16 mouse cellular contexts compared by ENCODE assay signal in genomic region chr7:7108501-7108900, GRCm38 (mm10).
"Had no signal": no experiment of that assay in that cellular context is flagged by ENCODE, and none has a peak within 500 bp of the region (broad histone marks: within the 10 kb centered on the region; RNA-seq: fewer than 3 reads in every experiment).

No protein-coding gene starts in this region.

- DNase-seq: kidney, adult 2 months; kidney, postnatal 25 days; left cerebral cortex, postnatal 4 days; liver, postnatal 0 days; lung, embryonic 14.5 days; thymus, adult 18-20 months; thymus, postnatal 4 days had no signal

- H3K27ac ChIP-seq: kidney, postnatal 0 days; layer of hippocampus, adult 2 months; limb, embryonic 12.5 days; limb, embryonic 15.5 days; liver, embryonic 14.5 days; midbrain, embryonic 10.5 days; midbrain, embryonic 13.5 days; stomach, postnatal 0 days had no signal

- H3K4me1 ChIP-seq: limb, embryonic 12.5 days; limb, embryonic 15.5 days; midbrain, embryonic 10.5 days; midbrain, embryonic 13.5 days had no signal

- H3K9ac ChIP-seq: limb, embryonic 12.5 days; limb, embryonic 15.5 days; liver, embryonic 14.5 days; liver, postnatal 0 days; lung, embryonic 14.5 days; midbrain, embryonic 13.5 days had no signal

- H3K36me3 ChIP-seq: limb, embryonic 15.5 days had no signal

- H3K4me3 ChIP-seq: layer of hippocampus, adult 2 months; limb, embryonic 12.5 days; limb, embryonic 15.5 days; megakaryocyte, embryonic 14.5 days; midbrain, embryonic 10.5 days; midbrain, embryonic 13.5 days had no signal

- H3K9me3 ChIP-seq: limb, embryonic 15.5 days had no signal

- H3K27me3 ChIP-seq: limb, embryonic 12.5 days; limb, embryonic 15.5 days; megakaryocyte, embryonic 14.5 days; midbrain, embryonic 13.5 days had no signal
